Mouse (Mus musculus): ENCODE measurements around the gene Efcab9. TPM values are rescaled to one million over a fixed set of nuclear protein-coding genes. Genes with fewer than 3 reads are reported as not detected.
A peak's percentile ranks its signal among the peaks of the same experiment; 100 is the strongest.

Efcab9 gene
- total and polyA plus RNA-seq, 3 experiments: 0.77 to 1.3 TPM; not detected in 1

- H3K9me3 ChIP-seq (replicated peaks; ENCODE audit: insufficient read depth, low read length): no peaks in the 10 kb centered on the region
- H3K9ac ChIP-seq (ENCODE audit: control insufficient read depth, low read depth, low read length, poor library complexity, severe bottlenecking): no peak overlapping the region
- no peaks in the 10 kb centered on the region for H3K27me3 ChIP-seq (ENCODE audit: control insufficient read depth in 1 of 2, insufficient read depth in 2 of 2, low read length in 2 of 2)
- no peak overlapping the region for H3K4me3 ChIP-seq (ENCODE audit: control insufficient read depth in 1 of 2, insufficient read depth in 1 of 2, low read depth in 2 of 2, low read length in 2 of 2)
- H3K4me1 ChIP-seq (ENCODE audit: control insufficient read depth in 1 of 2, insufficient read depth in 2 of 2, low read length in 2 of 2): peaks cover 19 to 41% of the 10 kb centered on the region in 2 experiments
- H3K27ac ChIP-seq (ENCODE audit: control insufficient read depth, low read depth, low read length): no peak overlapping the region
- no peak for TF ChIP-seq MAZ (IDR thresholded peaks at IDR 0.05; ENCODE audit: low read depth, low read length)
- no peak for TF ChIP-seq GATA1 (IDR thresholded peaks at IDR 0.05; ENCODE audit: low read depth, low read length)
- no peak for TF ChIP-seq NELFE (IDR thresholded peaks at IDR 0.05; ENCODE audit: low read depth, low read length)
- TF ChIP-seq TAL1 (IDR thresholded peaks at IDR 0.05; ENCODE audit: low read length): no peak
- no peak for TF ChIP-seq ZKSCAN1 (IDR thresholded peaks at IDR 0.05; ENCODE audit: low read depth, low read length)
- TF ChIP-seq EP300 (IDR thresholded peaks at IDR 0.05; ENCODE audit: low read depth in 1 of 2, low read length in 2 of 2): no peak
- TF ChIP-seq POLR2AphosphoS2 (IDR thresholded peaks at IDR 0.05; ENCODE audit: low read length): no peak
- no peak for TF ChIP-seq RAD21 (IDR thresholded peaks at IDR 0.05; ENCODE audit: low read depth, low read length)
- no peak for TF ChIP-seq POLR2AphosphoS5 (IDR thresholded peaks at IDR 0.05; ENCODE audit: borderline replicate concordance, low read depth, low read length)
- no peak for TF ChIP-seq USF2 (IDR thresholded peaks at IDR 0.05; ENCODE audit: borderline replicate concordance in 1 of 2, insufficient read depth in 1 of 2, low read depth in 1 of 2, low read length in 2 of 2)
- TF ChIP-seq USF1 (IDR thresholded peaks at IDR 0.05; ENCODE audit: low read depth, low read length): no peak
- TF ChIP-seq BHLHE40 (IDR thresholded peaks at IDR 0.05; ENCODE audit: borderline replicate concordance, low read depth, low read length): no peak
- no peak for TF ChIP-seq MXI1 (IDR thresholded peaks at IDR 0.05; ENCODE audit: low read depth, low read length)
- peaks cover 0 to 32% of the 10 kb centered on the region in 2 experiments; a peak in 2 of 4 replicates for H3K36me3 ChIP-seq (ENCODE audit: control insufficient read depth in 1 of 2, insufficient read depth in 2 of 2, low read length in 2 of 2)
- DNase-seq (ENCODE audit: low read depth, low spot score): no peak
- peaks cover 2% of the 10 kb centered on the region for H3K79me2 ChIP-seq (ENCODE audit: control insufficient read depth, insufficient read depth, low read length, poor library complexity)
These were observed 7.8 kb upstream of the Efcab9 start for GRCm38 (mm10) chr11:32539717-32540116.

GRCm38 (mm10) chr11:32538846-32539245 is 7.0 kb upstream of the Efcab9 start:
- peak overlapping the region; percentile 21; the same call in 1 of the 2 replicates for H3K27ac ChIP-seq (ENCODE audit: control insufficient read depth, low read depth, low read length)
- peaks cover 3% of the 10 kb centered on the region for H3K79me2 ChIP-seq (ENCODE audit: control insufficient read depth, insufficient read depth, low read length, poor library complexity)
- no peak for TF ChIP-seq USF1 (IDR thresholded peaks at IDR 0.05; ENCODE audit: low read depth, low read length)
- no peak for TF ChIP-seq ZC3H11A (IDR thresholded peaks at IDR 0.05; ENCODE audit: low read depth, low read length)
- TF ChIP-seq MAZ (IDR thresholded peaks at IDR 0.05; ENCODE audit: low read depth, low read length): no peak
- no peak for TF ChIP-seq ZNF384 (IDR thresholded peaks at IDR 0.05; ENCODE audit: low read depth, low read length)
- no peak for TF ChIP-seq MYB (IDR thresholded peaks at IDR 0.05; ENCODE audit: low read depth, low read length)
- TF ChIP-seq UBTF (IDR thresholded peaks at IDR 0.05; ENCODE audit: borderline replicate concordance, insufficient read depth, low read depth, low read length): no peak
- no peak for TF ChIP-seq CHD2 (IDR thresholded peaks at IDR 0.05; ENCODE audit: low read length)
- no peak overlapping the region for H3K9ac ChIP-seq (ENCODE audit: control insufficient read depth, low read depth, low read length, poor library complexity, severe bottlenecking)
- DNase-seq (ENCODE audit: low read depth, low spot score): peak; percentile 65
- H3K27me3 ChIP-seq (ENCODE audit: control insufficient read depth in 1 of 2, insufficient read depth in 2 of 2, low read length in 2 of 2): no peaks in the 10 kb centered on the region
- peaks cover 0 to 31% of the 10 kb centered on the region in 2 experiments; a peak in 2 of 4 replicates for H3K36me3 ChIP-seq (ENCODE audit: control insufficient read depth in 1 of 2, insufficient read depth in 2 of 2, low read length in 2 of 2)
- H3K9me3 ChIP-seq (replicated peaks; ENCODE audit: insufficient read depth, low read length): no peaks in the 10 kb centered on the region
- H3K4me1 ChIP-seq (ENCODE audit: control insufficient read depth in 1 of 2, insufficient read depth in 2 of 2, low read length in 2 of 2): peaks cover 18 to 43% of the 10 kb centered on the region in 2 experiments
- no peak overlapping the region for H3K4me3 ChIP-seq (ENCODE audit: control insufficient read depth in 1 of 2, insufficient read depth in 1 of 2, low read depth in 2 of 2, low read length in 2 of 2)

All from MEL (cell line).